Mouse (Mus musculus): ENCODE results near the gene Ccdc88c.

DNA sequence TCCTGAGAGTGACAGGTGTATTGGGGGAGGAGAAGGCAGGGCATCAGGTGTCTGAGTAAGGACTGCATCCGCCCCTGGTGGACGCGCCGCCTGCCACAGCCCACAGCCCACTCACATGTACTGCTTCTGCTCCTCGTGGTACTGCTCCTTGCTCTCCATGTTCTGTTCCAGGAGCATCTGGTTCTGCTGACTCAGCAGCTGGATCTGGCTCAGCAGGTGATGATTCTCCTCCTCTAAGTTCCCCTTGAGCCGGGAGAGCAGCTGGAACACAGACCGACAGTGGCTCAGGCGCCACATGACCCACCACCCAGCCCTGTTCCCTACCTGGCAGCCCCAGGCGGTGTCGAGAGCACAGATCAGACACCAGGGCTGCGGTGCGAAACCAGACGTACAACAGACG lies 97.2 kb downstream of the Ccdc88c start:
- no peak for TF ChIP-seq CTCF (IDR thresholded peaks at IDR 0.05; ENCODE audit: extremely low read depth, insufficient read depth, low read length)
- TF ChIP-seq POLR2A (IDR thresholded peaks at IDR 0.05; ENCODE audit: extremely low read depth, insufficient read depth, low read length), result no peak
